Mouse (Mus musculus) thymus, postnatal 36 days (tissue): Measurements from ENCODE around the gene Spag16.

ENCODE experiments used
- DNase-seq, 2 experiments: peaks; one replicate each; pipeline ENCODE4 v3.0.0; 2022; ENCODE audit warnings: mixed read lengths in 2 of 2

Spag16 gene

DNA sequence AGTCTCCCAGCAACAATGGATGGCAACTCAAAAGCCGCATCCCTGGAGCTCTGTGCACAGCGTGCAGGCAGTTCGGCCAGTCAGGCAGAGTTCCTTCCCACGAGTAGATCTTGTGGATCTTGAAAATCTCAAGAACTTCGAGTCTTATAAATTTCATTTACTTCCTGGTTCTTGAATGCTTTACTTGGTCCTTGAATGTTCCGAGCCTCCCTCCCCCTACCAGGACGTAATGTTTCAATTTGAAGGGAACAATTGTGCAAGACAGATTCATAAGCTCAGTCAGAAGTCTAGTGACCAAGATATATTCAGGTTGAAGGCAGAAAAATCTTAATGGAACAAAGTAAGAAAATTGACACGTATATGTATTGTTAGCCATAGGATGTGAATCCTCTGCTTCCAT is 277.9 kb downstream of the Spag16 start:
- DNase-seq, result no peak

DNA sequence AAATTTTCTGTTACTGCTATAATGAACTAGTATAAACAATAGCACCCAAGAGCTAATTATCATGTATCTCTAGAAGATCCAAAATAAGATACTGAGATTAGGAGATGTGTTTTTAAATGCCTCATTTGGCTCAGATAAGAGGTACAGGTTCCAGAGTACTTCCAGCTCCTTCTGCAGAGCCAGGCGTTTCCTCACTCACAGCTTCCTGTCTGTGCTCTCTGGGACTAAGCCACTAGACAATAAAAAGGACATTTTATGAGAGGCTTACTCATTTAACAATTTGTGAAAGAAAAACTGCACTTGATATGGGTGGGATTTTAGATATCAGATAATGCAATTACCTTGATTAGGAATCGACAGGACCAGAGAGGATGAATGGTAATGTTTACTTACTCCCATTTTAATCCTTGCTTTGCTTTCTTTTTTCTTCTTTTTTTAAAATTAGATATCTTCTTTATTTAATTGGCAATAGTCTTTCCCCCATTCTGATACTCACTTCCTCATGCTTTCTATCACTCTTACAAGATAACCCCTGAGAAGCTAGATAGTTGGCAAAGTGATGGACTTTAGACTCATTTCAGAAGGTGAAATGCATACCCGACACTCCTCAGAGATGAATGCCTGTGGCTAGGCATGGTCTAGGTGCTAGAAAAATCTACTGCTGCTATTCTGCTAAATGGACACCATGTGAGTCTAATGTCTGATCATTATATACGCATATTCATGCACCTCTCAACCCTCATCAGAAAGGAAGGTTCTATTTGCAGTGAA is 289.6 kb downstream of the Spag16 start:
- DNase-seq, result no peak

DNA sequence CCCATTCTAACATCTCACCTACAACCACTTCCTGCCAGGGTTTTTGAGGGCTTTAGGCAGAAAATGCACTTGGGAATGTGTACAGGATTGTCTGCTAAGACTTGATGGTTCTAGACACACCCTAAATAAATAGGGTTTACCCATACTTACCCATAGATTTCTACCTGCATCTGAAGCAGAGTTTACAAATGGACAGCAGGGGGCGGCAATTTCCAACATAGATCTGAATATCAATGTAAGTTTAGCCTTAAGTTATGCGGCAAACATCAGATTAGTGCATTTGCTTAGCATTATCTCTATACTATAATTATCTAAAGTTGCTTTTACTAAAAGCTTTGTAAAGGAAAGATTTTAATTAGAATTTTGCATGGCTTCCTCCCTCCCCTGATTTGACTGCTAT is 301.3 kb downstream of the Spag16 start:
- DNase-seq, result peak in 1 of 2 experiments; percentile 10

DNA sequence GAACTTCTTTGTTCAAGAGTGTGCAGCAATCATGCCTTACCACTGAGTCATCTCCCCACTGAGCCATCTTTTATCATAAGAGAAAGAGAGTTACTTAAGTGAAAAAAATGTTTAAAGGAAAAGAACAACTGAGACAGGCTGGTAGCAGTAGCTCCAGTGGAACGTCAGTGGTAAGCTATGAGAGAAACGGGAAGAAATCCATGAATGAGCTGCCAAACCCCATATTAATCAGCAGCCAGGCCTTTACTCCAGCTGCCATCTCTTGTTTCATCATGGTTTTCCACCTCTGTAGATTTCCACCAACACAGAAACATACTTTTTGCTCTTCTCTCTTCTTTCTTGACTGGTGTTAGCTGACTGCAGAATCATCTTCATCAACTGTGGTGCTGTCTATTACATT is 308.8 kb downstream of the Spag16 start:
- DNase-seq, result no peak

DNA sequence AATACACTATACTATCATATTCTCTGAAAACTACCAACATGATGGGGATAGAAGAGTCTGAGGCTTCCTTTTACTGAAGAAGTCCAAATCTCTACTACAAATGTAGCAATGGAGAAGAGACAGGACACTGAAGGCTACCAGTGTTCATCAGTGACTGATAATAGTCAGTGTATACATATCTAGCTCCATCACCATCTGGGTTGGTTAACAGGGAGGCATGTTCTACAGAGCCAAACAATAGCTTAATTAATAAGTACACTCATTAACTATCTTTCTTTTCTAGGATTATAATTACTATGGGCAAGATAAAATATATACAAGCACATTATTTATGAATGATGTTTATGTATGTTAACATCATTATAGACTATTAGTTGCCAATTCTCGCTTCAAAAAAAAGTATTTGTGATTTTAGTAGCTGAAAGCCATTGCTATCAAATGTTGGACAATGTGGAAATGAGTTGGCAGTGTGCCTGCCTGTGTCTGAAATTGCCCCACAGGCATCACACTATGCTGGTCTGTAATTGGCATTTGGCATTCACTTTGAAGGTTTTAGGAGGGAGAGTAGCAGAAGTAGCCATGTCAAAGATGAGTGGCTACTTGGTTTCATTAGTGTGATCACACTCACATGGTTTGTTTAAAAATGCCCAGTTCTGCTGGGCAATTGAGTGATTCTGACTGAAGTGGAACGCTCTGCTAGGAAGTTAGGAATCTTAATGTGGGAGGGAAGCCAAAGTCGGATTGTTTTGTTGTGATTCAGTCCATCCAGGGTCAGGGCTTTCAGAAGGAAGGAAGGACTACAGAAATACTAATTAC is 338.8 kb downstream of the Spag16 start:
- no peak for DNase-seq

DNA sequence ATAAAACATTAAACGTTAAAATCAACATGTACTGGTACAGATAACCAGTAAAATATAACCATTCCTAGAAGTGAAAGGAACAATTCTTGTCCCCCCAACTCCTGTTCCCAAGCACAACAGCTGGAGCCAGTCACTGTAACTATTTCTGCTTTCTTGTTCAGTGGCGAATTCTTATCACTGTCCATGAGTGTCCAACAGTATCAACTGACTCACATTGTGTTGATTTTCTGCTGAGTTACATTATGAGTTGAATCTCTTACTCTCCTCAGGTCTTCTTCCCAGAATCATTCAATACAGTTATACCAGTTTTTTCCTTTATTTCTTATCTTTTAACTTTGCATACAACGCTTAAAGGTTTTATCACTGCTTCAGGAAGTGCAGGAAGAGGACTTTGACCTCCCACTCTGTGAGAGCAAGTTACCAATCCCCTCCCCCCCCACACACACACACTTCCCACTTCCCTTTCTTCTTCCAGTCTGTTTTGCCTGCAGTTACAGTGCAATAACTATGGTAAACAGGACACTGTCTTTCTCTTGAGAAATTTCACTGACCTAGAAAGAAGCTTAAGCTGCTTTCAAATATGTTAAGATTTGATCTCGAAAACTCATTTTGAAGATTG is 353.5 kb downstream of the Spag16 start:
- no peak for DNase-seq

DNA sequence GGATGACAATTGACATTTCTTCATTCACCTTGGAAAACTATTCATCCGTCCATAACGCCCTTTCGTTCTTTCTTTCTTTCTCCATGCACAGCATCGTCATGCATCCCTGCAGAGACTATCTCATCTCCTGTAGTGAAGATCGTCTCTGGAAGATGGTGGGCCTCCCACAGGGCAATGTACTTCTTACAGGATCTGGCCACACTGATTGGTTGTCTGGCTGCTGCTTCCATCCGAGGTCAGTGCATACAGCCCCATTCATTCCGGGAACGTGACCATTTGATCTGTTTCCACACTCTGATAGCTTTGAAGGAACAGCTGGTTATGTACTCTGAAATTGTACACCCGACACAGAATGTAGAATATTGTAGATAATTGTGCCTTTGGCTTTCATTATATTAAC is 438.0 kb downstream of the Spag16 start:
- DNase-seq, result no peak

DNA sequence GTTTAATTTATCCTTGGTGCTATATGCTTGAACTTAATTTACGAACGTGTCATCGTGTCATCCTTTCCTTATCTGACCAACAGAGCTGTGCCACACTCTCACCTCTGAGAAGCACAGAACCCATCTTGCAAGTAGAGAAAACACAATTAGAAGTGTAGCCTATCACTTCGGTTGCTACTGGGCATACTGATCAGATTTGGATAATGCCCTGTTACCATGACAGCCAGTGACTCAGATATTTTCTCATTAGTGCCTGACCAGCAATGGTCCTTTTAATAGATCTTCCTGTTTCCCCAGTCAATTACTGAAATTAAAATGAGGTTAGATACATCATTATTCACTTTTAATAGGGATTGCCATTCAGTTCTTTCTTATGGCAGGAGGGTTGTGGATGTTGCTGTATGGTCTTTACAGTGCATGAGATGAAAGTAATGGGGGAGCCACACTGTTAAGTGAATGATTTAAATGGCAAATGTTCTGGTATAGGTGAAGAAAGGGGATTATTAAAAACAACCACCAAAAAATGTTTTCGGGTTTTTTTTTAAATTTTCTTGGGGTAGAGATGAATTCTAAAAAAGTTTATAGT is 439.2 kb downstream of the Spag16 start:
- no peak for DNase-seq

DNA sequence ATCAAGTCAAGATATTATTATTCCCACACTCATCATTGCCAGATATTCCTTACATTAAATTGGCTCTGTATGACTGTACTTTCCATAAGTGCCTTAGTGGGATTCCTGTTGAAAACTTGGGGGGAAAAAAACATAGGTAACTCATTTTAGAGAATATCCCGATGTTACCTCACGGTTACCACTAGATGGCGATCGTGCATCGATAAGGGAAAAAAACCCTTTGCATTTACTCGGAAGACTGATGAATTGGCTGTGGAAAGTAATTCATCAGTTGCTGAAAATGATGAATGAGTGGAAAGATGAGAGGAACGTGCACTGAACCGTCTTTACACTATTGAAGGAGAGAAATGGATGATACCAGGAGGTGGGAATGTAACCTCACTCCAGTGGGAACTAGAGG is 443.4 kb downstream of the Spag16 start:
- no peak for DNase-seq

DNA sequence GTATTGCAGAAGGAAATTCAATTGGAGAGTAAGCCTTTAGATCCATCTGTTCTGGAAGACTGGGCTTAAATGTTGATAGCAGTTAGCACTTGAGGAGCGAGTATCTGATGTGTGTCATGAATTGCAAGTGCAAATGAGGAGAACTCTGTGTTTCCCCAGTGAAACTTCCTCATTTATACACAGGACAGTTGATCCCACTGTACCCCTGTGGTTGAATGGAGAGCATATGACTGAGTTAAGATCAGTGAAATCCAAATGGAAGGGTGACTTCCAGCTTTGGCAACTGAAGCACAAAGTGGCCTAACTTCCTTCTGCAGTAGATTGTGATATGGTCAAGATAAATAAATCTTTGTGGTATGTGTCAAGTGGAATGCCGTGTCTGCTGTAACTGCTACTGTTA is 446.0 kb downstream of the Spag16 start:
- no peak for DNase-seq

DNA sequence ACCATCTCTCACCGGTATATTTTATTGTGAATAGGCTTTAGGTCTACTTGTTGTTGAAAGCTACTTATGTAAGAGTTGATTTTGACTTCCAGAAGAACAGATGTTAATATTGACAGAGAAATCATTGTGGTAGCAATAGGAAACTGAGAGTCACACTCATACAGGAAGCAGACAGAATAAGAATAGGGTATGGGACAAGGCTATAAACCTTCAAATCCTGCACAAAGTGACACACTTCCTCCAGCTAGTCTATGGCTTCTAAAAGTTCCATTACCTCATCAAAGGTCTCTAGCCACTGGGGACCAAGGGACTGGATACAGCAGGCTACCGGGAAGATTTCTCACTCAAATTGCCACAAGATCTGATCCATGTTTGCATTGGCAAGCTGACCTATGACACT is 452.5 kb downstream of the Spag16 start:
- no peak for DNase-seq

DNA sequence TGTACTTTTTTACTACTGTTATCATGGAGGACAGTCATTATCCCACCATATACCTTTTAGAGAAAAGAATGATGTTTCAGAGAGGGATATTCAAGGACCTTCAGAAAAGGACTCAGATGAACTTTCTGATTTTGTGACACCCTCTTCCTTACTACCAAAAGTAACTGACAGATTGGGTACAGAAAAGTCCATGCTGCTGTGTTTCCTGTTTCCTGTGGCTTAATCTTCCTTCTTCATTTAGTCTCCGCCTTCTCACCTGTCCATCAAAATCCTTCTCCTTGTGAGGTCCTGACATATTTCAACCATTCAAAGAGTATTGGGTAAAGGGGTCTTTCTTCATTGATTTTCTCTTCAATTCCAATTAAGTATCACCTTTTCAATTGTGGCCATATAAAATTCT is 456.6 kb downstream of the Spag16 start:
- no peak for DNase-seq

DNA sequence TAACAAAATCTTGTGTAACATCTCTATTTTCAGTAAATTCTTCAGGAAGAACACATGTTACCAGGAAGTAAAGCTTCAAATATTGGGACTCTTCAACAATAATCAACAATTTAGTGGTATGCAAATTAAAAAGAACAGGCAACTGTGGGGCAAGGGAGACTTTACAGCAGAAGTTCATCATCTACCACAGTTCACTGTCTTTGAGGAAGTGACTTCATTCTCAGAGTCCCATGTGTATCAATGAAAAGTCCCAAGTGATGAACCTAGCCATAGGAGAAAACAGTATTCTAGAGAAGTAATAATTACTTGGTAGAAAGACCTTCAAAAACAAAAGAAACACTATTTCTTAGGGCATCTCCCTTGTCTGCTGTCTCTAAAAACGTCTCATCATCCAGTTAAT is 457.4 kb downstream of the Spag16 start:
- no peak for DNase-seq

DNA sequence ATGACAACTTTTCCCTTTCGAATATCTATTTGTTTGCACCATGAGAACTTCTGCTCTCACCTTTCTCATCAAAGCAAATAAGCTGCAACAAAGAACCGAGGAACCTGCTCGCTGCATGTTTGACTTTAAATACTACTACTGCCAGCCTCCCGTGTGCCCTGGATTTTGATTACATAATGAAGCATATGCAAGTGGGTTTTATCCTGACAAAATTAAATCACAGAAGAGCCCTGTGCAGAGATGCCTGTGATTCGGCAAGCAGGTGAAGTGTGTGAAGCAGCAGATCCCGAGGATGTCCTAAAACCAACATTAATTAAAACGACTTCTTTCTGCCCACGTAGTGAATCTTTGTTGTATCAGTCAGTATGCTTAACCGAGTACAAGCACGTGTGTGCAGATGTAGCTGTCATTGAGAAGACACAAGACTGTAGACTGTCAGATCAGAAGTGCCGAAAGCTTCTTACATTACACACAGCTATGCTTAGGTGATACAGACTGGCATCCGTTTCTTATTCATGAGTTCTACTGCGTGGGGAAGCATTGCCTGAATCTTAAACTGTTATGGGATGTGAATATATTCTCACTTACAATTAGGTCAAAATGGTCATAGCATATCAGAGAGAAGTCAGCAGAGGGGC is 489.5 kb downstream of the Spag16 start:
- DNase-seq, result no peak

DNA sequence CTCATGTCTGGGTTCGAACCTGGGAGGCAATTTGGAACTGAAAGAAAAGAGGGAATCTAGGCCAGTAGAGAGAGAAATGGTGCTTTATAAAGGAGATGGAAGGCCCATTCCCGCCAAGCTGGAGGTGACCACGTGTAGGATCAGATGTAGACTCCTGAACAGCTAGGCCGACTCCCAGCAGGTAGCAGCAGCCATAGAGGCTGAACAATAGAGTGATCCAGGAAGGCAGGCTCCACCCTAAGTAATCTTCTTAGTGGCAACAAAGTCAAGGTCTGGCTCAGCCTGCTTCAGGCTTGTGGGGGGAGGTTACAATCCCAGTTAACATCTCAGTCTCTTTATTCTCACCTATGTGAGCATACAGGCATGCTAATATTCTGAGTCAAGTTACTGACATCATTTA is 494.2 kb downstream of the Spag16 start:
- no peak for DNase-seq

DNA sequence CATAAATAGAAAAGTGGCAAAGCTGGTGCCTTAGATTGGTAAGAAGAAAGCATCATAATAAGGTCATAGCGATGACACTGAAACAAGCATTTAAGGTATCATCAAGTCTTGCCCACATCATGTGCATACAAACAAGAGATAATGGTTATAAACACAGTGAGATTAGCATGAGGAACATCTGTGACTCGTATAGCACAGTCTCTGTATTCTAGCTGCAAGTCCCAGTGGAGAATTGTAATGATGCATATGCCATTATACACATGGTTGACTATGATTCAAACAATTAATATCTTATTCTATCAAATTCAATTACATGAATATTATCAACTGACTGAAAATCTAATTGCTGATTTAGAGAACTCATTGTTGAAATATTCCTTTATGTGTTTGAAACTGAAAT is 519.4 kb downstream of the Spag16 start:
- no peak for DNase-seq

DNA sequence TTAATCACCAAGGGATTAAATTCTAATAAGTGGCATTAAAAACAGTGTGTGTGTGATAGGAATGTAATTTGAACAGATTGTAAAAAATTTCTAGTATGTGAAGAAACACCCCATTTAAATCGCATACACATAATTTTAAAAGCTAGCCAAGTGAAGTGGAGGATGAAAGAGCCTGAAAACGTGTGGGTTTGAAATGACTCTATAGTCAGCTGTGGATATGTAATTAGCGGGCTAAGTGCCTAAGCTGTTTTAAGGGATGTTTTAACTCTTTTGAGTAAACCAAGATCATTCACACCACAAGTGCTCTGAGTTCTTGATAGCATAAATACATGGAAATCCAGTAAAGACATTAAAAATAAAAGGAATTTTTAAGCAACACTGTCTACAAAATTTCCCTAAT is 524.6 kb downstream of the Spag16 start:
- DNase-seq, result no peak

DNA sequence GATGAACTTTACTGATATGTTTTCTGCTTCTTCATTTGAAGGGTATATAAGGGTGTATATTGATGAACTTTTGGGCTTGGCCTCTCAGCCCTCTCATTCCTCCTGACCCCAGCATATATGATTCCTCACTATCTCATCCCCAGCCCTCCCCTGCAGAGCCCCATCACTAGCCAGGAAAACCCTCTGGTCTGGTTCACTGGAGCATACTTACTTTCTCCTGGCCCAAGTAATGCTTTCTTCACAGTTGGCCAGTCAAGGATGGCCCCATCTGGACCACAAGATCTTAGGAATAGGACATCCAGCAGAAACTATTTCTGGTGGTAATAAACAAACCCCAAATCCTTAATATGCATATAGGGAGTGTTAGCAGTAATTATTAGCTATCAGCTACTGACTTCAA is 527.2 kb downstream of the Spag16 start:
- DNase-seq, result no peak

DNA sequence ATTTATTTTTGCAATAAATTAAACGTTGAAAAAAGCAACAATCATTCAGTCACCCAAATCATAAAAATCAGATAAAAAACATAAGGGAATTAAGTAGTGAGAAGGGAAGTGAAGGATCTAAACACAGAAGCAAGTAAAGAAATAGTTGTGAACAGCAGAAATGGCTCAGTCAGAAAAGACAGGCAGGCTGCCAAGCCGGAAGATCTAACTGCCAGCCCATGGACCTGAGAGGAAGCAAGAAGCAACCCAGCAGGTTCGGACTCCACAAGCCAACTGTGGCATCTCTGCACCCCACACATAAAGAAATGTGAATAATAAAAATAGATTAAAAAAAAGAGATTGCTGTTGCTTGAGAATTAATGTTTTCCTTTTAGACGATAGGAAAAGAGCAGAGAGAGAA is 545.0 kb downstream of the Spag16 start:
- no peak for DNase-seq

DNA sequence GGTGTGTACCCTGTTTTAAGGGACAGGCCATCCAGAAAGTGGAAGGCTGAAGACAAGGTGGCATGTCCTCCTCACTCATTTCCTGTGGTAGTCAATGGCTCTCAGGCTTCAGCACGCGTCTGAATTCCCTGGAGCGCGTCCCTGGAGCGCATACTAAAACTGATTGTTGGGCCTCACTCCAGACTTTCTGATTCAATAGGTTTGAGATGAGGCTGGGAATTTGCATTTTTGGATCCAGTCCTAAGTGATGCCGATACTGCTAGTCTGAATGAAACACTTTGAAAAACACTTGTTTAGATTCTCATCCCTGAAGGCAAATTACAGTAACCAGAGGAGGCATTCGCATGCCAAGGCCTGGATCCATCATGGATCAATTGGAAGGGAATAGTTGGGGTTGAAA is 553.3 kb downstream of the Spag16 start:
- no peak for DNase-seq

DNA sequence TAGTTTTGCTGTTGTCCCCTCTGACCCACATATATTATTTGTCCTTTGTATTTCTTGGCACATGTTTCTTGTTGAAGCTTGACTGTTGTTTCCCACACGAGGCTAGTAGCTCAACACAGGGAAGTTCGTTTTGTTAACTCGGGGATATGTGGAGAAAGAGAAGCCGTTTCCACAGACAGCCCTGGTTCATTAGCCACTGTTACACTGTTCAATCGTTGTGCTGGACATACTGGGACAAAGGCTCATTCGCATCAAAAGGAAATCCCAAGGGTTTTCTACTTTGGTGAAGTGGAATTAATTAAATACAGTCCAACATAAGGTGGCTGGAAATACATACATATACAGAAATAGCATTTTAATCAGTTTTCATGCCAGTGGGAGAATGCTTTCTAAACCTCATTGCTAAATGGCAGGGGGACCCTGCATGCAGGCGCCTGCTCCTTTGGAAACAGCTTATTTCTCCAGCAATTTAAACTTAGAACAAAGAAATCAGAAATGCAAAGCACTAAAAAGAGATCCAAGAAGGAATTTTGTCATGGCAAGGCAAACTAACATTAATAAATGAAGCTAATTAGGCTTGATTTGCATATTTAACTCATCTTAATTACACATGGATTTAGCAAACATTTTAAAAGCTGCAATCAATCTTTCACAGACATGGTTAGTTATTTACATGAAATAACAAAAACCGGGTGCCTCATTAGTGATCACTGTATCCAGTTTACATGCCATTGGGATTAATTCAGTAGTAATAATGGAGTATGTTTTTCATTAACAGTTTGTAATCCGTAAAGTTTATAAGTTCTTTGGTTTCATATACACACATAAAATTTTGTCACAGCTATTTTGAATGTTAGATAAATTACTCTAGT is 615.7 kb downstream of the Spag16 start:
- DNase-seq, result no peak

DNA sequence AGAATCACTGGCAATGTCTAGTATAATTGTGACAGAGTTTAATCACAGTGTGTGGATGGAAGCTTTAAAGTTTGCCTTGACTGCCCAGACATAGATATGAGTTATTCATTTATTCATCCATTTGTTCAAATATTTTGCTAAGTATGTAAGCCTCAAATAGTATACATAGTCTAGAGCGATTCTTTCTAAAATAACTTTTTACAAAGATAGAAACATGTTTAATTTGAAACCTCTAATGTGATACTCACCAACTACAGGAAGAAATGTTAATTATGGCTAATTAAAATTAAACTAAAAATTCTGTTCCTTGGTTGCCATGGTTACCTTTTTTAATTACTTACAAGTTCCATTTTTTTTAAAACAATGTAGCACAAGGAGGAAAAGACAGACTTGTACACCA is 653.1 kb downstream of the Spag16 start:
- no peak for DNase-seq
